Mouse (Mus musculus): Measurements from ENCODE around the gene Rin3. TPM values are rescaled to one million over a fixed set of nuclear protein-coding genes. Genes with fewer than 3 reads are reported as not detected.
A peak's percentile ranks its signal among the peaks of the same experiment; 100 is the strongest.

Rin3 gene
- polyA plus RNA-seq, 1 experiment from 2014 or later = 1.9 TPM

DNA sequence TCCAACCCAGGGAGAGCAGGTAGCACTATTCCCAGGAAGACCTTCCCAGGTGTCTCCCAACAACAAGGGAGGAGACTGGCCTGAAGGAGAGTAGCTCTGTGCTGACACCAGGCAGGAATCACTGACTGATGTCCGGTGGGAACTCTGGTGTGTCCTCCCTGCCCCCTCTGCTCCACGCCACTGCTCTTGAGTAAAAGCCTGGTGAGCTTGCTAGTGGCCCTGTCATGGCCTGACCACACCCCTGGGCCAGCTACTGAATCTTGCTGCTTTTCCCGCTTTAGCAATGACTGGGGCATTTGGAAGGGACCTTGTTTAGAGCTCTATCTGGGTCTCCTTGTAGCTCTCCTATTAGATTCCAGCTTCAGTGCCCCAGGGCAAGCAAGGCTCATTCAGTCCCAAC lies 59.8 kb downstream of the Rin3 start:
- ATAC-seq (no peak), DNase-seq (ENCODE audit: low spot score) (no peak)
- H3K27ac ChIP-seq (ENCODE audit: low read depth, low read length) = no peak overlapping the region
- no peaks in the 10 kb centered on the region for H3K4me1 ChIP-seq (ENCODE audit: control insufficient read depth, insufficient read depth, low read length)
- WGBS = 48% methylated on average over 3 of the region's 3 CpGs
- H3K9me3 ChIP-seq (replicated peaks; ENCODE audit: control insufficient read depth, low read length) = no peaks in the 10 kb centered on the region
- H3K36me3 ChIP-seq (ENCODE audit: control insufficient read depth, insufficient read depth, low read length) = no peaks in the 10 kb centered on the region
- H3K4me3 ChIP-seq (ENCODE audit: low read depth, low read length) = no peak overlapping the region
- H3K4me2 ChIP-seq (ENCODE audit: low read length) = no peak overlapping the region
- no peak overlapping the region for H3K9ac ChIP-seq (ENCODE audit: low read length)
- no peaks in the 10 kb centered on the region for H3K27me3 ChIP-seq (replicated peaks; ENCODE audit: control insufficient read depth, insufficient read depth, low read length)

DNA sequence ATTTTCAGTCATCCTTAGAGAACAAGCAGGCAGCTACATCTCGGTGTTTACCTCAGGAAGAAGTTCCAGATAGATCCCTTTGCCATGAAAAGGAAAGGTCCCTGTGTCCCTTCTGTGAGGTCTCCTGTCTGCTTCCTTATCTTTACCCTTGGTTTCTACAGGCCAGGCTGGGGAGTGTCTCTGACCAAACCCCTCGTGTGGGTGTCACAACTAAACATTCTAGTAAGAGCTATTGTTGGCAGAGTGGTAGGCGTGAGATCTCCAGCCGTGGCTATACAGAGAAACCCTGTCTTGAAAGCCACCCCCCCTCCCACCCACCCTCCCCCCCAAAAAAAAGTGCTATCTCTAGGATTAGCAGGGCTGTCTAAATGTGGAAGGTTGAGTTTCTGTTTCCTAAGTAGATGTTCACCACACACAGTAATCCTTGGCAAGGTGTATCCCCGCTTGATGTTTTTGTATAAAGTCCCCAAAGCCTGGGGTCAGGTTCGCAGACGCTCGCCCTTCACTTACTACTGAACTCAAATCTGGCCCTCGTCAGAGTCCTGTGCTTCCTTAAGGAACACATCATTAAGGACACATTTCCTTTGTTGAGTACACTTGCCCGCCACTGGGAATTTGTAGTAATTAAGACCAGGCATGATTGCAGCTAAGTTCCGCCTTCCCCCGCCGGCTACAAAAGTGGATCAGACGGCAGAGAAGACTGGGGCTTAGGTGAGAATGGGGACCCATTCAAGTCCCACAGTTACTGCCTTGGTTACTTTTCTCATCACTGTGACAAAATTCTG lies 62.4 kb downstream of the Rin3 start:
- H3K4me1 ChIP-seq (ENCODE audit: control insufficient read depth, insufficient read depth, low read length) = no peaks in the 10 kb centered on the region
- no peaks in the 10 kb centered on the region for H3K36me3 ChIP-seq (ENCODE audit: control insufficient read depth, insufficient read depth, low read length)
- H3K4me2 ChIP-seq (ENCODE audit: low read length) = no peak overlapping the region
- no peak for ATAC-seq
- H3K9ac ChIP-seq (ENCODE audit: low read length) = no peak overlapping the region
- no peak overlapping the region for H3K27ac ChIP-seq (ENCODE audit: low read depth, low read length)
- no peaks in the 10 kb centered on the region for H3K27me3 ChIP-seq (replicated peaks; ENCODE audit: control insufficient read depth, insufficient read depth, low read length)
- no peaks in the 10 kb centered on the region for H3K9me3 ChIP-seq (replicated peaks; ENCODE audit: control insufficient read depth, low read length)
- no peak overlapping the region for H3K4me3 ChIP-seq (ENCODE audit: low read depth, low read length)
- WGBS = 50% methylated on average over 14 of the region's 14 CpGs
- DNase-seq (ENCODE audit: low spot score) = no peak

DNA sequence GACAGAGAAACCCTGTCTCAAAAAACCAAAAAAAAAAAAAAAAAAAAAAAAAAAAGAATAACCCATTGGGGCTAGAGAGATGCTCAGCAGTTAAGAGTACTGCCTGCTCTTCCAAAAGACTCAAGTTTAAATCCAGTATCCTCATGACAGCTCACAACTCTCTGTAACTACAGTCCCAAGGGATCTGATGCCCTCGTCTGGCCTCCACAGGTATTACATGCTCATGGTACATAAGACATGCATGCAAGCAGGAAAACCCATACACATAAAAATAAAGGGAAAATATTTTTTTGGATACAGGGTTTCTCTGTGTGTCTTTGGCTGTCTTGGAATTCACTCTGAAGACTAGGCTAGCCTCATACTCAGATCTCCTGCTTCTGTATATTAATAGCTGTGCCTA lies 63.7 kb downstream of the Rin3 start:
- no peak overlapping the region for H3K27ac ChIP-seq (ENCODE audit: low read depth, low read length)
- no peak overlapping the region for H3K4me2 ChIP-seq (ENCODE audit: low read length)
- ATAC-seq (no peak), DNase-seq (ENCODE audit: low spot score) (peak; percentile 61)
- H3K36me3 ChIP-seq (ENCODE audit: control insufficient read depth, insufficient read depth, low read length) = no peaks in the 10 kb centered on the region
- H3K4me1 ChIP-seq (ENCODE audit: control insufficient read depth, insufficient read depth, low read length) = no peaks in the 10 kb centered on the region
- no peaks in the 10 kb centered on the region for H3K9me3 ChIP-seq (replicated peaks; ENCODE audit: control insufficient read depth, low read length)
- H3K9ac ChIP-seq (ENCODE audit: low read length) = no peak overlapping the region
- no peak overlapping the region for H3K4me3 ChIP-seq (ENCODE audit: low read depth, low read length)
- WGBS = 9% methylated on average over 1 of the region's 1 CpGs
- no peaks in the 10 kb centered on the region for H3K27me3 ChIP-seq (replicated peaks; ENCODE audit: control insufficient read depth, insufficient read depth, low read length)

DNA sequence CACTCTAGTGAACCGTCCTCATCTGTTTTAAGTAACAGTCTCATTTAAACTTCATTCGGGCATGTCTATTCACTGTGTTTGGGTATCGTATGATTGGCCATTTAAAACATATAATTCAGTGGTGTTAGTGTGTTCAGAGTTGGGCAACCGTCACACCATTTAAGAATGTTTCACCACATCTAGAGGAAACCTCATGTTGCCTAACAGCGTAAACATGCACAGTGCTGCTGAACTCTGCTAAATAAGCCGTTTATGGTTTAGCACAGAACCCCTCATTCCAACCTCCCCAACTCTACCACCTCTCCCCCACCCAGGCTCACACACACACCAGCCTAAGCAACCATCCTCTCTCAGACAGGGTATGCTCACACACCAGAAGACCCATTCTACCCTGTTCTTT lies 65.6 kb downstream of the Rin3 start:
- 87% methylated on average over 6 of the region's 6 CpGs for WGBS
- no peak overlapping the region for H3K27ac ChIP-seq (ENCODE audit: low read depth, low read length)
- H3K4me1 ChIP-seq (ENCODE audit: control insufficient read depth, insufficient read depth, low read length) = no peaks in the 10 kb centered on the region
- no peaks in the 10 kb centered on the region for H3K27me3 ChIP-seq (replicated peaks; ENCODE audit: control insufficient read depth, insufficient read depth, low read length)
- H3K9me3 ChIP-seq (replicated peaks; ENCODE audit: control insufficient read depth, low read length) = no peaks in the 10 kb centered on the region
- no peak for DNase-seq (ENCODE audit: low spot score)
- H3K4me2 ChIP-seq (ENCODE audit: low read length) = no peak overlapping the region
- no peak overlapping the region for H3K4me3 ChIP-seq (ENCODE audit: low read depth, low read length)
- no peak overlapping the region for H3K9ac ChIP-seq (ENCODE audit: low read length)
- ATAC-seq = no peak
- H3K36me3 ChIP-seq (ENCODE audit: control insufficient read depth, insufficient read depth, low read length) = no peaks in the 10 kb centered on the region

DNA sequence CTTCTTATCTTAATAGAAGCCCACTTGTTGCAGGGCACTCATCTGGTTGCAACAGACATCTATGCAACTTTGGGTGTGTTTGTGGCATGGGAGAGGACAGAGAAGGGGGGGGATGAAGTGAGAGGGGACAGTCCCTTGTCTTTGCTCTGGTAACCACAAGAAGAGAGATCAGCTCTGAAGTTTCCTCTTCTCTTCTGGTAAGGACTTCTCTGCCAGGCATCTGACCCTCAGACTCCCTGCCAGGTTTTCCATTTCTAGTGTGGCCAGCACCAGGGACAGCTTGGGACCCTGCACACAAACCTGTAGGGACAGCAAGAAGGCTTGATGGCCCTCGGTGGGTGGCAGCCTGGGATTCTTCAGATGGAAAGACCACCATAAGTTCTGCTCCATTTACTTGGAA lies 68.1 kb downstream of the Rin3 start:
- Histone ChIP-seq H3K4me1 (ENCODE audit: control insufficient read depth, insufficient read depth, low read length) (no peaks in the 10 kb centered on the region), H3K4me3 (ENCODE audit: low read depth, low read length) (no peak overlapping the region), H3K9me3 (replicated peaks; ENCODE audit: control insufficient read depth, low read length) (no peaks in the 10 kb centered on the region), H3K27me3 (replicated peaks; ENCODE audit: control insufficient read depth, insufficient read depth, low read length) (no peaks in the 10 kb centered on the region), H3K36me3 (ENCODE audit: control insufficient read depth, insufficient read depth, low read length) (no peaks in the 10 kb centered on the region), H3K27ac (ENCODE audit: low read depth, low read length) (no peak overlapping the region), H3K4me2 (ENCODE audit: low read length) (no peak overlapping the region), H3K9ac (ENCODE audit: low read length) (no peak overlapping the region)
- WGBS = 77% methylated on average over 1 of the region's 1 CpGs
- DNase-seq (ENCODE audit: low spot score) (no peak), ATAC-seq (no peak)

DNA sequence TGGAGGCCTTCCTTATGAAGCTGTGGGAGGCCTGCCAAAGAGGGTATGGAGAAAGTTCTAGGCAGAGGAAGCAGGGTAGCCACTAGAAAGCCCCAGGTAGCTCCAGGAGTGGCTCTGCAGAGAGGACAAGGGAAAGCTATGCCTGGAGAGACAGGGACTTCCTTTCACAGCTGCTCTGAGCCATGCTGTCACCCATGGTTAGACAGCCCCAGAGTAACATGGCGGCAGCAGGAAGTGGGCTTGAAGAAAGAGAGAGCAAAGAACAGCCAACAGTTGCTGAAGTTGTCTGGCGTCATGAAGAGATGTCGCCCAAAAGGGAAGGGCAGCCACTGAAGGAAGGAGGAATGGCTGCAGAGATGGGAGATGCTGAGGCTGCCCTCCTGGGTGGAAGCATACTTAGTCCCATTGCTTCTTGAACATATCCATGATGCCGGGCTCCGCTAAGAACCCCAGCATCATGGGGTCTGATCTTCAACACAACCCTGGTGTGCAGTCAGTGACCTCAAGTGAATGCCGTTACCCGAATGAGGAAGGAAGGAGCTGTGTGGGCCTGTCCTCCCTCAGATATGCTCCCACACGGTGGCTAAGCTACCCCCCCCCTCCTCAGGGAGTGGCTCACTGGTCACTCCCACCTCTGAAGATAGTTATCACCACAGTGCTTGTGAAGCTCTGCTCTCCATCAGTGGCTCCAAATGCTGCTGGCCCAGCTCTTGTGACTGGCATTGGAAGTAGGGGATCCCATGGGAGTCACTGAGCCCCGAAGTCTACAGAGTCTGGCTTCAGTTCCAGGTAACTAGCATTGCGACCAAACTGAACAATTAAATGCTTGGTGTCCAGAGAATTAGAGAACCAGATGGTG lies 71.5 kb downstream of the Rin3 start:
- no peak overlapping the region for H3K4me2 ChIP-seq (ENCODE audit: low read length)
- DNase-seq (ENCODE audit: low spot score) (no peak), ATAC-seq (no peak)
- no peak overlapping the region for H3K9ac ChIP-seq (ENCODE audit: low read length)
- no peak overlapping the region for H3K27ac ChIP-seq (ENCODE audit: low read depth, low read length)
- no peaks in the 10 kb centered on the region for H3K27me3 ChIP-seq (replicated peaks; ENCODE audit: control insufficient read depth, insufficient read depth, low read length)
- no peak overlapping the region for H3K4me3 ChIP-seq (ENCODE audit: low read depth, low read length)
- H3K36me3 ChIP-seq (ENCODE audit: control insufficient read depth, insufficient read depth, low read length) = no peaks in the 10 kb centered on the region
- no peaks in the 10 kb centered on the region for H3K9me3 ChIP-seq (replicated peaks; ENCODE audit: control insufficient read depth, low read length)
- WGBS = 91% methylated on average over 10 of the region's 10 CpGs
- H3K4me1 ChIP-seq (ENCODE audit: control insufficient read depth, insufficient read depth, low read length) = no peaks in the 10 kb centered on the region

DNA sequence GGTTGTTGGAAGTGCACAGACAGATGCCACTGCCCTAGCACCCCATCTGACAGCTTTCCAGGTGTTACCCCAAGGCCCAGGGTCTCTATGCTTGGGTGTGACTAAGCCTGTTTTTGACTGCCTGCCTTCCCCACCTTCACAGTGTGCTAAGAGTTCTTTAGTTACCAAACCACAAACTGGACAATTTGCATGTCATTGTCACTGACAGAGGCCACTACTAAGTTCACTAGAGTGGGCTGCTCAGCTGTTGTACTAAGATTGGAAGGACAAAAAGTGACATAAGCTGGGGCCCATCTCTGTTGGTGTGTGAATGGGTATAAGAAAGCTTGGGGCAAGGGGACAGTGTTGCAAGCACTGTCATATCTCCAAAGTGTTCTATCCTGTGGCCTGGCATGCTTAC lies 72.9 kb downstream of the Rin3 start:
- H3K4me2 ChIP-seq (ENCODE audit: low read length) = no peak overlapping the region
- H3K4me3 ChIP-seq (ENCODE audit: low read depth, low read length) = no peak overlapping the region
- no peak for ATAC-seq

DNA sequence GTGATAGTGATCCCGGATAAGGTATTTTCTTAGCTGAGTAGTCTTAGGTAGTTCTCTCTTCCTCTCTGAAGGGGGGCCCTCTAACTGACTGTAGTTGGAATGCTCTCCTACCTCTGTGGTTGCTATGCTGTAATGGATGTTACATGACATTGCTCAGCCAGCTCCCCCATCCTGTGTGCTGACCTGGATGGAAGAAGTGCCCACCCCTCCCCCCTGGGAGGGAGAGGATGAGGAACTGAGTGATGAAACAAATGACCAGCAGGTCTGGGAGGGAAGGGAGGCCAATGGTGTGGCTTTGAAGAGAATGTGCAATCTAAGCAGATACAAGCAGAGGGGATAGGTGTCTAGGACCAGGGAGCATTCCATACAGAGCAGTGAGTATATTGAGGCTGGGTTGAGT lies 73.9 kb downstream of the Rin3 start:
- H3K4me3 ChIP-seq (ENCODE audit: low read depth, low read length) = no peak overlapping the region
- no peaks in the 10 kb centered on the region for H3K27me3 ChIP-seq (replicated peaks; ENCODE audit: control insufficient read depth, insufficient read depth, low read length)
- no peaks in the 10 kb centered on the region for H3K36me3 ChIP-seq (ENCODE audit: control insufficient read depth, insufficient read depth, low read length)
- ATAC-seq = no peak
- no peaks in the 10 kb centered on the region for H3K4me1 ChIP-seq (ENCODE audit: control insufficient read depth, insufficient read depth, low read length)
- H3K4me2 ChIP-seq (ENCODE audit: low read length) = no peak overlapping the region
- no peak for DNase-seq (ENCODE audit: low spot score)
- no peak overlapping the region for H3K9ac ChIP-seq (ENCODE audit: low read length)
- 96% methylated on average over 1 of the region's 1 CpGs for WGBS
- no peaks in the 10 kb centered on the region for H3K9me3 ChIP-seq (replicated peaks; ENCODE audit: control insufficient read depth, low read length)
- H3K27ac ChIP-seq (ENCODE audit: low read depth, low read length) = no peak overlapping the region

More for the DNA sequence above, 72.9 kb downstream of the Rin3 start:
- H3K27me3 ChIP-seq (replicated peaks; ENCODE audit: control insufficient read depth, insufficient read depth, low read length) = no peaks in the 10 kb centered on the region
- no peaks in the 10 kb centered on the region for H3K9me3 ChIP-seq (replicated peaks; ENCODE audit: control insufficient read depth, low read length)
- no peaks in the 10 kb centered on the region for H3K36me3 ChIP-seq (ENCODE audit: control insufficient read depth, insufficient read depth, low read length)
- no peaks in the 10 kb centered on the region for H3K4me1 ChIP-seq (ENCODE audit: control insufficient read depth, insufficient read depth, low read length)
- DNase-seq (ENCODE audit: low spot score) = no peak
- no peak overlapping the region for H3K9ac ChIP-seq (ENCODE audit: low read length)
- H3K27ac ChIP-seq (ENCODE audit: low read depth, low read length) = no peak overlapping the region

DNA sequence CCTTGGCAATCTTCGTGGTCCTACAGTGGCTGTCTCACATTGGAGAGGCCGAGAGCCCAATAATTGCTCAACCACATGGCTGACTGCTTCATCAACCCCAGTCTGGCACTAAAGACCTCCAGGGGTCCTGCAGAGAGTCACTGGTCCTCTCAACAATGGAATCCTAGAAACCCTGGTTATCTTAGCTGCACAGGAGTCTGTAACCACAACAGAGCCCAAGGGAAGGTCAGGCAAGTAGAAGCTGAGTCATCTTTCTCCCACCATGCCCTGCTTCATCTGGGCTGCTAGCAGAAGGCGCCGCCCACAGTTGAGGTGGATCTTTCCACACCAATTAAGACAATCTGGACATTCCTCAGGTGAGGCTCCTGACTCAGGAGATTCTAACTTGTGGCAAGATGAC lies 76.5 kb downstream of the Rin3 start:
- Histone ChIP-seq H3K4me1 (ENCODE audit: control insufficient read depth, insufficient read depth, low read length) (no peaks in the 10 kb centered on the region), H3K4me3 (ENCODE audit: low read depth, low read length) (no peak overlapping the region), H3K27ac (ENCODE audit: low read depth, low read length) (no peak overlapping the region), H3K27me3 (replicated peaks; ENCODE audit: control insufficient read depth, insufficient read depth, low read length) (no peaks in the 10 kb centered on the region), H3K36me3 (ENCODE audit: control insufficient read depth, insufficient read depth, low read length) (no peaks in the 10 kb centered on the region), H3K9me3 (replicated peaks; ENCODE audit: control insufficient read depth, low read length) (no peaks in the 10 kb centered on the region), H3K4me2 (ENCODE audit: low read length) (no peak overlapping the region), H3K9ac (ENCODE audit: low read length) (no peak overlapping the region)
- 92% methylated on average over 4 of the region's 4 CpGs for WGBS
- no peak for ATAC-seq
- no peak for DNase-seq (ENCODE audit: low spot score)
